Mouse (Mus musculus) intestine, embryonic 15.5 days (tissue): ENCODE data around the gene Ercc6l2. TPM values are rescaled to one million over a fixed set of nuclear protein-coding genes. Genes with fewer than 3 reads are reported as not detected.

Source experiments
- ATAC-seq: fragments of 200-750 bp; cut with Nextera tagmentation; 2 replicates; pipeline ENCODE4 v1.8.0; 2017; ENCODE audit warnings: moderate TSS enrichment, moderate library complexity
- H3K27ac ChIP-seq: fragments of 300-500 bp; sonication (generic); 2 replicates; pipeline ENCODE4 v1.5.1; 2015; ENCODE audit warnings: mild to moderate bottlenecking, inconsistent platforms
- H3K27me3 ChIP-seq: fragments of 300-500 bp; sonication (generic); replicated peaks from 2 replicates; pipeline ENCODE4 v1.6.1; 2015; ENCODE audit warnings: inconsistent platforms
- H3K36me3 ChIP-seq: fragments of 300-500 bp; sonication (generic); 2 replicates; pipeline ENCODE4 v1.6.1; 2015; ENCODE audit warnings: inconsistent platforms
- H3K4me1 ChIP-seq: fragments of 300-500 bp; sonication (generic); replicated peaks from 2 replicates; pipeline ENCODE4 v1.6.1; 2015; ENCODE audit warnings: inconsistent platforms
- H3K4me2 ChIP-seq: fragments of 300-500 bp; sonication (generic); replicated peaks from 2 replicates; pipeline ENCODE4 v1.6.1; 2015; ENCODE audit warnings: mild to moderate bottlenecking, inconsistent platforms
- H3K4me3 ChIP-seq: fragments of 300-500 bp; sonication (generic); replicated peaks from 2 replicates; pipeline ENCODE4 v1.5.1; 2015; ENCODE audit warnings: inconsistent platforms
- H3K9ac ChIP-seq: fragments of 300-500 bp; sonication (generic); 2 replicates; pipeline ENCODE4 v1.6.1; 2015; ENCODE audit warnings: inconsistent platforms
- H3K9me3 ChIP-seq: fragments of 300-500 bp; sonication (generic); 2 replicates; pipeline ENCODE4 v1.6.1; 2016; ENCODE audit warnings: inconsistent platforms
- WGBS: fragments of 180-500 bp; shearing (Covaris S2); methylation state at CpG from one replicate; pipeline ENCODE4 v1.1.7; 2015; 5-methylcytosine and 5-hydroxymethylcytosine counted together
- polyA plus RNA-seq: library from polyadenylated mRNA; unstranded; fragments of >200 nt; fragmentation: Nextera tagmentation; extraction: Ambion mirVana; gene quantifications from 2 replicates; pipeline ENCODE4 v1.2.1, GENCODE M21; 2015

Gene Ercc6l2
- polyA plus RNA-seq, 1 experiment from 2014 or later: 22.5 TPM

- peaks cover 19% of the 10 kb centered on the region for H3K4me1 ChIP-seq
- H3K9me3 ChIP-seq: no peaks in the 10 kb centered on the region
- no peaks in the 10 kb centered on the region for H3K27me3 ChIP-seq
- ATAC-seq: peak; percentile 77
- no peaks in the 10 kb centered on the region for H3K36me3 ChIP-seq
- peak overlapping the region; percentile 53 for H3K4me2 ChIP-seq
- peak overlapping the region; percentile 20 for H3K9ac ChIP-seq
- peak overlapping the region; percentile 38 for H3K27ac ChIP-seq
- peak overlapping the region; percentile 9 for H3K4me3 ChIP-seq
- 12% methylated on average over 17 of the region's 17 CpGs for WGBS
Measured at GRCm38 (mm10) chr13:63901303-63901713, 86.3 kb downstream of the Ercc6l2 start.

DNA sequence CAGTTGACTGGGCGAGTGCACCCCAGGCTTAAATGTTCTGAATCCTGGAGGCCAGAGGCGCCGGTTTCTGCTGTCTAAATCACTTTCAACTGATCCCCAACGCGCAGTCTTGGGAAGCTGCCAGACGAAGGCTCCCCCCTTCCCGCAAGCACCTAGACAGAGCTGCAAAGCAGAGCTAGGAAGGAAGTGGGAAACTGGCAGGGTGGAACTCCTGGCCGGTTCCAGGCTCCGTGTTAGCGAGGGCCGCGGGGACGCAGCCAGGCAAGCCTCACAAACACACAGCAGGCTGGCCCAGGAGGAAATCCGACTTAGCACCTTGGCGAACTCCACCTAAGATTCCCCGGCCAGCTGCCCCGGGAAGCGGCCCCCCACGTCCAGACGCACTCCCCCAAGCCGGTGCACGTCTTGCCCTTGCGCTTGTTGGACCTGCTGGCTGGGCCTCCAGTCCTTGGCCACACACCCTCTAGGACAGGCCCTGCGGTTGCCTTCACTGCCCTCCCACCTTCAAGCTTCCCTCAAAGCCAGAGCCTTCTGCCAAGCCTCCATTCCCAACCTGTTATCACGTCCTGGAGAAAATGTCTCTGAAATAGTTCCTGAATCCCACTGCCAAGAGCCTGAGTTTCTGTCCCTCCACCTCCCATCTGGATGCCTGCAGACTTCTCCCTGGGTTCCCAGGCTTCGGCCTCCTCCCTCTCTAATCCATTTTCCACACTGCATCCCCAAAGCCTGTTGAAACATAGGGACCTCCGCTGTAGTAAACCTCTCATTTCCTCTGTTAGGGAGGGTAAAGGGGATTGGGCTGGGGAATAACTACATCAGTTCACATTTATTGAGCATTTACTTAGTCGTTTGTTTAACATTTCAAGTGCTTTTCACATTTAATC, 86.9 kb downstream of the Ercc6l2 start:
- ATAC-seq: peak; percentile 68

DNA sequence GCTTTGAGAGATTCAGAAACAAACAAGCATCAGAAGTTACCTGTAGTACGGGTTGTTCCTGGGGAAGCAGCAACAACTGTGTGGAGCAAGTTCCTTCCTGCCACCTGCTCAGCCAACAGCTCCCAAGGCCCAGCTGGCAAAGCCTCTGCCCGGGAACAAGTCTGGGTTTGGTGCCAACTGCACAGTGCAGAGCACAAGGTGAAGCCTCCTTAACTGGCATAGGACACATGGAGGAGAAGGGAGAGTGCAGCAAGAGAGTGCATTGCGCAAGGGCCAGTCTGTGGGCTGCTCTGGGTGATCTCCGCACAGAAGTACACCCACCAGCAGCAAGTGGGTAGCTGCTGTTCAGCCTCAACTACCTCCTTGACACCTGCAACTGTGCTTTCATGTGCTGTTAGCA, 91.5 kb downstream of the Ercc6l2 start:
- WGBS: 78% methylated on average over 4 of the region's 4 CpGs
- H3K27ac ChIP-seq: no peak overlapping the region
- no peaks in the 10 kb centered on the region for H3K27me3 ChIP-seq
- no peak for ATAC-seq
- H3K9ac ChIP-seq: no peak overlapping the region
- H3K4me3 ChIP-seq: no peak overlapping the region
- no peak overlapping the region for H3K4me2 ChIP-seq
- H3K36me3 ChIP-seq: no peaks in the 10 kb centered on the region
- peaks cover 16% of the 10 kb centered on the region for H3K4me1 ChIP-seq
- no peaks in the 10 kb centered on the region for H3K9me3 ChIP-seq

More for the DNA sequence above, 86.9 kb downstream of the Ercc6l2 start:
- H3K27me3 ChIP-seq: no peaks in the 10 kb centered on the region
- H3K27ac ChIP-seq: peak overlapping the region; percentile 38
- no peaks in the 10 kb centered on the region for H3K36me3 ChIP-seq
- H3K9ac ChIP-seq: peak overlapping the region; percentile 20
- no peaks in the 10 kb centered on the region for H3K9me3 ChIP-seq
- H3K4me1 ChIP-seq: peaks cover 19% of the 10 kb centered on the region
- H3K4me2 ChIP-seq: peak overlapping the region; percentile 53
- 28% methylated on average over 25 of the region's 28 CpGs for whole genome bisulfite sequencing
- H3K4me3 ChIP-seq: peak overlapping the region; percentile 9

GRCm38 (mm10) chr13:63907437-63907836, 92.4 kb downstream of the Ercc6l2 start:
- H3K4me3 ChIP-seq: no peak overlapping the region
- H3K36me3 ChIP-seq: no peaks in the 10 kb centered on the region
- no peak overlapping the region for H3K9ac ChIP-seq
- no peaks in the 10 kb centered on the region for H3K9me3 ChIP-seq
- H3K27ac ChIP-seq: no peak overlapping the region
- no peak for ATAC-seq
- peaks cover 12% of the 10 kb centered on the region for H3K4me1 ChIP-seq
- WGBS: 50% methylated on average over 4 of the region's 4 CpGs
- H3K27me3 ChIP-seq: no peaks in the 10 kb centered on the region
- no peak overlapping the region for H3K4me2 ChIP-seq

GRCm38 (mm10) chr13:63910141-63910804, 95.2 kb downstream of the Ercc6l2 start:
- no peak overlapping the region for H3K4me2 ChIP-seq
- H3K36me3 ChIP-seq: no peaks in the 10 kb centered on the region
- peaks cover 18% of the 10 kb centered on the region for H3K4me1 ChIP-seq
- no peak for ATAC-seq
- no peaks in the 10 kb centered on the region for H3K9me3 ChIP-seq
- H3K27me3 ChIP-seq: no peaks in the 10 kb centered on the region
- no peak overlapping the region for H3K9ac ChIP-seq
- H3K4me3 ChIP-seq: no peak overlapping the region
- peak overlapping the region; percentile 54 for H3K27ac ChIP-seq
- 47% methylated on average over 5 of the region's 5 CpGs for WGBS

DNA sequence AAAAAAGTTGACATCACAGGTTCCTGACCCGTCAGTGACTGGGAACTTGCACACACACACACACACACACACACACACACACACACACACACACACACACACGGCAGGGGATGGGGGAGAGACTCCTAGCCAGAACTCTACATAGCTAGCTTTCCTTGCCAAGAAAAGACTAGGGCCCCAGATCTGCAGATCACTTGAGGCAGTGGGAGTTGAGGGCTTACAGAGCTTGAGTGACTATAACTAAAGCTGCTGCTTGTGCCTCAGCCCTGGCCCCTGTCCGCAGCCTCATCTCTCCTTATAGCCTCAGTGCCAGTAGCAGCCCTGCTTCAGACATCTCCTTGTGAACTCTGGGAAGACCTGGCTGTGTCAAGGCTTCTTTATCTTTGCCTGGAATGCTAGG, 96.6 kb downstream of the Ercc6l2 start:
- no peak overlapping the region for H3K4me3 ChIP-seq
- H3K27me3 ChIP-seq: no peaks in the 10 kb centered on the region
- peaks cover 22% of the 10 kb centered on the region for H3K4me1 ChIP-seq
- H3K4me2 ChIP-seq: no peak overlapping the region
- no peak overlapping the region for H3K9ac ChIP-seq
- WGBS: 25% methylated on average over 3 of the region's 3 CpGs
- ATAC-seq: peak; percentile 38; the same call in 1 of the 2 replicates
- H3K36me3 ChIP-seq: no peaks in the 10 kb centered on the region
- H3K9me3 ChIP-seq: no peaks in the 10 kb centered on the region
- peak overlapping the region; percentile 63 for H3K27ac ChIP-seq

DNA sequence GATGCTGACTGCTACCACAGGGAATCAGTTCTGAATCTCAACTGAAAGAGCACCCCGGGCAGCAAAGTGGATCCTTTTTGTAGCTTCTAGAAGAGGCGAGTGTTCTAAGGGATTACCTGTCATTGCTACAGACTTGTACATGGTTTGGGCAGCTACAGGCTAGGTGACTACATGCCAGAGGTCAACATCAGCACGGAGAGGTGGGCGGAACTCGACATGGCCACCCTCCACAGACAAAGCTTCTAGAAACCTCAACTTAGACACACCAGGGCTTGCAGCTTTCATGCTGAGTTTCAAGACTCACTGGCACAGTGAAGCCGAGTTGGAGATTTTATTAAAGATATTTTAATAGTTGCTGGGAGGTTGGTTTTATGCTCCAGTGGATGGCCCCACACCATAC, 98.1 kb downstream of the Ercc6l2 start:
- Histone ChIP-seq H3K27ac (no peak overlapping the region), H3K4me2 (no peak overlapping the region), H3K9ac (no peak overlapping the region), H3K9me3 (no peaks in the 10 kb centered on the region), H3K4me1 (peaks cover 29% of the 10 kb centered on the region), H3K4me3 (no peak overlapping the region), H3K36me3 (no peaks in the 10 kb centered on the region), H3K27me3 (no peaks in the 10 kb centered on the region)
- WGBS: 89% methylated on average over 6 of the region's 6 CpGs
- no peak for ATAC-seq

DNA sequence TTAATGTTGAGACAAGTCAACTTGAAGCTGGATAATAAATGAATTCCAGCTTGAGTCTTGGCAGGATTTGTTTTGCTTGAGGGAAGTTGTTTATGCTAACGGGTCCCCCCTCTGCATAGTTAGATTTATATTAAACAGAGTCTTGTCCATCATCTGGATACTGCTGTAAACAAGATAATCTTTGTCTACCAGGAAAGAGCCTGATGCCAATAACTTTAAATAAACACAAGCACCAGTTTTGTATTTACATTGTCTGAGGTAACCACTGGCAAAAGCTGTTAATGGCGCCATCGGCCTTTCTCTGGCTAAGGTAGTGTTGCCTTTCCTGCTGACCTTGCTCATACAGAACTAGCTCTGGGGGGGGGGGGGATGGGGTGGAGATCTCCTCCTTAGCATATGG, 100.1 kb downstream of the Ercc6l2 start:
- no peaks in the 10 kb centered on the region for H3K36me3 ChIP-seq
- H3K9ac ChIP-seq: no peak overlapping the region
- no peak for ATAC-seq
- peaks cover 37% of the 10 kb centered on the region for H3K4me1 ChIP-seq
- H3K4me2 ChIP-seq: no peak overlapping the region
- WGBS: 30% methylated on average over 3 of the region's 3 CpGs
- H3K27ac ChIP-seq: 0 out of 2 replicates have a peak overlapping the region, but pooled peaks have one; percentile 23
- H3K27me3 ChIP-seq: no peaks in the 10 kb centered on the region
- H3K4me3 ChIP-seq: no peak overlapping the region
- H3K9me3 ChIP-seq: no peaks in the 10 kb centered on the region

DNA sequence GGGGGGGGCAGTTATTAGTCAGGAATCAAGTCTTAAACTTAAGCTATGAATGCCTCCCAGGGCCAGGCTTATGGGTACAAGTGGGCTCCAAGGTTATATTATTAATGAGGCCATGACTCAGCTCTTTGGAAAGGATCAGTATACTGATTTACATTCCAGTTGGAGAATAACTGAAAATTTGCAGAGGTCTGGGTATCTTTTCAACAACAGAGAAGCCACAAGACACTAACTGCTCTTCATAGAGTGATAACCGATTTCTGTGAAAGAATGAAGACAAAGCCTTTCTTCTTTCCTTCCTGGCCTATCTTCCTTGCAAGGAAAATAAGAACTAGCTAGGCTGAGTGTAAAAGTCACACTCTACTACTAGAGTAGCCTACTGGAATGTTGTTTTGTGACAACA, 100.6 kb downstream of the Ercc6l2 start:
- Histone ChIP-seq H3K36me3 (no peaks in the 10 kb centered on the region), H3K4me2 (no peak overlapping the region), H3K27ac (0 out of 2 replicates have a peak overlapping the region, but pooled peaks have one; percentile 23), H3K4me1 (peaks cover 32% of the 10 kb centered on the region), H3K9me3 (no peaks in the 10 kb centered on the region), H3K9ac (no peak overlapping the region), H3K4me3 (no peak overlapping the region), H3K27me3 (no peaks in the 10 kb centered on the region)
- no peak for ATAC-seq
- 59% methylated on average over 1 of the region's 1 CpGs for WGBS

DNA sequence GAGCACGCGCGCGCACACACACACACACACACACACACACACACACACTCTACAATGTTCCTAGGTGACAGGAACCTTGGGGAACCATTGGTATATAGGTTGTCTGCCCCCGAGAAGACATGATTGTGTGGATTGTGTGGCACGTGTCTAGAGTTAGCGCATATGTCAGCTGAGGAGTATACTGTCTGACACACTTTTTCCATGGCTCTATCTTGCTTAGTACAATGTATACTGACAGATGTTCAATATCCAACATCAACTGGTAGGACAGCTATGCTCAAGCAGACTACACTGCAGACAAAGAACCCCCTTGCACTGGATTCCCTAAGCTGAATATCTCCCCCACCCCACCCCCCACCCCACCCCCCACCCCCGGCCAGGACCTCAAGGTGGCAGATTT, 101.5 kb downstream of the Ercc6l2 start:
- ATAC-seq: no peak
- Histone ChIP-seq H3K4me3 (no peak overlapping the region), H3K27ac (peak overlapping the region; percentile 76), H3K9me3 (no peaks in the 10 kb centered on the region), H3K27me3 (no peaks in the 10 kb centered on the region), H3K4me2 (no peak overlapping the region), H3K36me3 (no peaks in the 10 kb centered on the region), H3K4me1 (peaks cover 32% of the 10 kb centered on the region), H3K9ac (no peak overlapping the region)
- WGBS: 75% methylated on average over 8 of the region's 8 CpGs

DNA sequence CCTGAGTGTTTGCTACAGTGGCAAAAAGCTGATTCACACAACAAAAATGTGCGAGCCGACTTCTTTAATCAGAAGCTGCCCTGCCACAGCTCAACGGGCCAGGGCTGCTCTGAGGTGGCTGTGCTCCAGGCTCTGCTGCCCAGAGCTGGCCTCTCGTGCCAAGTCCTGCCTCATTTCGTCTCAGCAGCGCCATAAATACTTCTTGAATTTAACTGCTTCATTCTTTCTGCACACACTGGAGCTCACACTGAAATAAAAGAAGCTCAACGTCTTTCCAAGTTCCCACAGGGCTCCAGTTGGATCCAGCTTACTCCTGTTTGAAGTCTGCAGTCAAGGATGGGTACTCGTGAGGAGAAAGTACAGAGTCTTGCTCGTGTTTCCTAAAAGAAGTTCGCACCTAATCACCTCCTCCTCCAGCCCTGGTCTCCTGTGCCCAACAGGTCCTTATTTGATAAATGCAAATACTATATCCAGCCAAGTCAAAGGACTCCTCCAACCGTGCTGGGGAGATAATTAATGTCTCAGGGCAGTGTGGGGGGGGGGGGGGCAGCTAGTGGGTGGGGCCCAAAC, 102.2 kb downstream of the Ercc6l2 start:
- peak overlapping the region; percentile 76 for H3K27ac ChIP-seq

More for the DNA sequence above, 102.2 kb downstream of the Ercc6l2 start:
- Histone ChIP-seq H3K4me2 (no peak overlapping the region), H3K9ac (no peak overlapping the region), H3K4me1 (peaks cover 26% of the 10 kb centered on the region), H3K4me3 (no peak overlapping the region), H3K27me3 (no peaks in the 10 kb centered on the region), H3K36me3 (no peaks in the 10 kb centered on the region), H3K9me3 (no peaks in the 10 kb centered on the region)
- peak; percentile 56 for ATAC-seq
- 20% methylated on average over 11 of the region's 11 CpGs for WGBS
